Mouse (Mus musculus): ENCODE results near the gene Smarcd2. TPM values are rescaled to one million over a fixed set of nuclear protein-coding genes. Genes with fewer than 3 reads are reported as not detected.

Gene Smarcd2
- polyA plus RNA-seq (2012; rRNA removed), result 105 and 110 TPM in 2 replicates

GRCm38 (mm10) chr11:106272644-106273310, at the start of gene Smarcd2:
Smarcd2 (minus strand) TSS chr11:106272972.
- DNase-seq (ENCODE audit: low spot score), result peak; percentile 97

GRCm38 (mm10) chr11:106318406-106319366, 45.9 kb upstream of the Smarcd2 start:
- no peak for DNase-seq (ENCODE audit: low spot score)

- DNase-seq (ENCODE audit: low spot score), result no peak
These were observed 45.0 kb upstream of the Smarcd2 start for GRCm38 (mm10) chr11:106317801-106318200.

GRCm38 (mm10) chr11:106316416-106316815, 43.6 kb upstream of the Smarcd2 start:
- no peak for DNase-seq (ENCODE audit: low spot score)

- DNase-seq (ENCODE audit: low spot score), result no peak
These were observed 41.6 kb upstream of the Smarcd2 start, which contains the start of gene Cd79b for GRCm38 (mm10) chr11:106314333-106314812. Cd79b (minus strand) TSS chr11:106314762.

- DNase-seq (ENCODE audit: low spot score), result no peak
These were observed 40.8 kb upstream of the Smarcd2 start for GRCm38 (mm10) chr11:106313533-106313932.

GRCm38 (mm10) chr11:106310123-106310522, 37.4 kb upstream of the Smarcd2 start:
- no peak for DNase-seq (ENCODE audit: low spot score)

- DNase-seq (ENCODE audit: low spot score), result no peak
These were observed 35.4 kb upstream of the Smarcd2 start for GRCm38 (mm10) chr11:106308162-106308561.

GRCm38 (mm10) chr11:106307432-106307831, 34.7 kb upstream of the Smarcd2 start:
- DNase-seq (ENCODE audit: low spot score), result no peak

GRCm38 (mm10) chr11:106306758-106307157, 34.0 kb upstream of the Smarcd2 start:
- no peak for DNase-seq (ENCODE audit: low spot score)

GRCm38 (mm10) chr11:106306065-106306385, 33.3 kb upstream of the Smarcd2 start:
- DNase-seq (ENCODE audit: low spot score), result no peak

- no peak for DNase-seq (ENCODE audit: low spot score)
These were observed 32.7 kb upstream of the Smarcd2 start for GRCm38 (mm10) chr11:106305348-106306064.

GRCm38 (mm10) chr11:106302634-106303033, 29.9 kb upstream of the Smarcd2 start:
- DNase-seq (ENCODE audit: low spot score), result no peak

GRCm38 (mm10) chr11:106301765-106302164, 29.0 kb upstream of the Smarcd2 start, which contains the start of gene Gh:
Gh (minus strand) TSS chr11:106301865.
- DNase-seq (ENCODE audit: low spot score), result no peak

GRCm38 (mm10) chr11:106291861-106292260, 19.1 kb upstream of the Smarcd2 start:
- DNase-seq (ENCODE audit: low spot score), result no peak

GRCm38 (mm10) chr11:106290376-106290775, 17.6 kb upstream of the Smarcd2 start:
- DNase-seq (ENCODE audit: low spot score), result no peak

- DNase-seq (ENCODE audit: low spot score), result no peak
These were observed 16.6 kb upstream of the Smarcd2 start for GRCm38 (mm10) chr11:106289369-106289768.

GRCm38 (mm10) chr11:106286987-106287386, 14.2 kb upstream of the Smarcd2 start:
- DNase-seq (ENCODE audit: low spot score), result no peak

- no peak for DNase-seq (ENCODE audit: low spot score)
These were observed 13.4 kb upstream of the Smarcd2 start for GRCm38 (mm10) chr11:106286206-106286605.

GRCm38 (mm10) chr11:106284126-106284525, 11.4 kb upstream of the Smarcd2 start:
- DNase-seq (ENCODE audit: low spot score), result no peak

GRCm38 (mm10) chr11:106283371-106283770, 10.6 kb upstream of the Smarcd2 start:
- DNase-seq (ENCODE audit: low spot score), result no peak

GRCm38 (mm10) chr11:106282452-106282851, 9.7 kb upstream of the Smarcd2 start:
- no peak for DNase-seq (ENCODE audit: low spot score)

Data from urinary bladder, adult 2 months (tissue).